Mouse (Mus musculus) liver, postnatal 0 days (tissue): Measurements from ENCODE around the gene Ifit3b.

ENCODE experiments used
- CTCF ChIP-seq: sonication (generic); IDR thresholded peaks from 2 replicates; pipeline ENCODE4 v1.5.1; 2016; ENCODE audit warnings: antibody characterized with exemption, low read depth
- EP300 ChIP-seq: IDR thresholded peaks from 2 replicates; pipeline ENCODE4 v1.6.1; 2016; ENCODE audit warnings: antibody characterized with exemption, low read depth, mild to moderate bottlenecking

DNA sequence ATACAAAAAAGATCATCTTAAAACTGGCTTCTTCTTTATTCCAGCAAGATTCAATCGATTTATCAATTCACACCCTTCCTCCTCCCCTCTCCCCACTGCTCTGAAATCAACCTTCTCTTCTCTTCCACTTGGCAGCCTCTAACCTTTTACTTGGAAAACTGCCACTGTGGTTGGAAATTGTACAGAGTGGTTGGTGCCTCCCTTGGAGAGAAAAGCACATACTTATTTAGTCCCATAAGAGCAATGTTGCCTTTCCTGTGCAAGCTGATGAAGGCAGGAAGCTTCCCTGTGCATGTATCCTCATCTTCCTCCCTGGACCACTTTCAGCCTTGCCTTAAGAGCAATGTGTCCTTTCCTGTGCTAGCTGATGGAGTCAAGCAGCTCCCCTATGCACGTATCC is 9.4 kb upstream of the Ifit3b start:
- TF ChIP-seq CTCF (no peak), EP300 (no peak)
